Mouse (Mus musculus): ENCODE measurements around the gene BC052040.

Gene BC052040

GRCm38 (mm10) chr2:115581241-115581988 is at the start of gene BC052040:
Gene BC052040 (plus strand): TSS chr2:115581716.
- DNase-seq (ENCODE audit: low spot score), result peak; percentile 87

GRCm38 (mm10) chr2:115538009-115538690 is 43.4 kb upstream of the BC052040 start:
- DNase-seq (ENCODE audit: low spot score), result no peak

DNA sequence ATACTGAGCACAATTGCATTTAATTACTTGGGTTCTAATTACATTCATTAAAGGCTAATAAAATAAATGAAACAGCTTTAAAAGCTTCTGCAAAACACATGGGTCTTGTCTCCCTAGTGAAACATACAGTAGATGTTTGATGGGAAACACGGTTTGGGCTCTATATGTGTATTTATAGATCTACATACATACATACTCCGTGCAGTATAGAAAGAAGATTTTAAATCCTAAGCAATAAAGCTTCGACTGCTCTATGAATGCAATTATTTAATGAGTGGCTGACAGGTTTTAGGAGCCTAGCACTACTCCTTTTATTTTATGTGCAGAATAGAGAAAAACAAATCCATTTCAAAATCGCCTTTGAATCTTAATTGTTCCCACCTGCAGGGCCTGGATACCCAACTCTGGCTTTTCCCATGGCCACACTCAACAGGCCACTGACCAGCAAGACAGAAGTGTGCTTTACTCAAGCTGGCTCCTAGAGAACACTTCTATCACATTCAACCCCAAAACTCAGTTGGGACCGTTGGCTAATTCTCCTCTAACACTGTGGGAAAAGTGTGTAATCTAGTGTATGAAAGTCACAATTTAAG is 42.7 kb upstream of the BC052040 start:
- no peak for DNase-seq (ENCODE audit: low spot score)

GRCm38 (mm10) chr2:115539731-115540130 is 41.8 kb upstream of the BC052040 start:
- no peak for DNase-seq (ENCODE audit: low spot score)

DNA sequence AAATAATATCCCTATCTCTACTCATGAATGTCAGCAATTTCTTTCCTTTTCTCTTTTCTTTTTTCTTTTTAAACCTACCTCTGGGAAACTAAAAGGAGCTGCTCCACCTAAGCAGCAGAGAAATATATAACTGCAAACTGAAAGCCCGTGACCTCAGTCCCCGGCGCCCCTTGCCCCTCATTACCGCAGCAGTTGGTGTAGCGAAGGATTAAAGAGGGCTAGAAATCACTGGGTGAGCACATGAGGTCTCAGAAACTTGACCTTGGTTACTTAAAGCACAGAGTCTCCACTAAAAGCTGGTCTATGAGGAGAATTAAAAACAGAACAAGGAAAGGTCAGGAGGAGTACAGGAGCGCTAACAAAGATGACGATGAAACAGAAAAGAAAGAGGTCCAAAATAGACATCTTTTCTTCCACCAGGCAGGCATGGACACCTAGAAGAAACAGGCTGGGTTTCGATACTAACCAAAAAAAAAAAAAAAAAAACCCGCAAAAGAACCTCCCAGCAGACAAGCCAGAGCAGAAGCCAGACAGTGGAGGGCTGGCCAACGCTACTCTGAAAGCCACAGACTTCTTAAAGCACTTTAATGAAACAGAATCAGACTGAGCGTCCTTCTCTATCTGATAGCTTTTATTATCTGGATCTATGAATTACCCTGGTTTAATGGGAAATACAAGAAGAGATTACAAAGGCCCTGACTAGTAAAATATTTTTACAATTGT is 39.0 kb upstream of the BC052040 start:
- no peak for DNase-seq (ENCODE audit: low spot score)

DNA sequence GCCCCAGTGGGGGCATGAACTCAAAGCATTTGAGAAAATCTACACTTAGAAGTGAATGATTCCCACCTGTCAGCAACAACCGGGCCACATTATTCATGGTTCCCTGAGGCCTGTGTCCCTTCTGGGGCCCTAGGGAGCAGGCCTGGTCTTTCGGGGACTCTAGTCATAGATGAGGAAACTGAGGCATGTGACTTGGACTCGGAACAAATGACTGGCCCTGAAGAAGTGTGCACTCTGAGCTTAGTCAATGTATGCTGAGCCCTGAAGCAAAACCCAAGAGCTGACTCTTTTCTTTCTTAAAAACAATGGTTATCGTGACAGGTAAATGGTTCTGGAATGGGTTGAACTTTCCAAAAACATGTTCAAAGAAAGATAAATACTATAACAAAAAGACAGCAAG is 38.3 kb upstream of the BC052040 start:
- no peak for DNase-seq (ENCODE audit: low spot score)

GRCm38 (mm10) chr2:115551901-115552300 is 29.6 kb upstream of the BC052040 start:
- DNase-seq (ENCODE audit: low spot score), result no peak

GRCm38 (mm10) chr2:115562155-115562827 is 19.2 kb upstream of the BC052040 start:
- no peak for DNase-seq (ENCODE audit: low spot score)

- DNase-seq (ENCODE audit: low spot score), result no peak
Measured at GRCm38 (mm10) chr2:115563436-115564093, 18.0 kb upstream of the BC052040 start.

DNA sequence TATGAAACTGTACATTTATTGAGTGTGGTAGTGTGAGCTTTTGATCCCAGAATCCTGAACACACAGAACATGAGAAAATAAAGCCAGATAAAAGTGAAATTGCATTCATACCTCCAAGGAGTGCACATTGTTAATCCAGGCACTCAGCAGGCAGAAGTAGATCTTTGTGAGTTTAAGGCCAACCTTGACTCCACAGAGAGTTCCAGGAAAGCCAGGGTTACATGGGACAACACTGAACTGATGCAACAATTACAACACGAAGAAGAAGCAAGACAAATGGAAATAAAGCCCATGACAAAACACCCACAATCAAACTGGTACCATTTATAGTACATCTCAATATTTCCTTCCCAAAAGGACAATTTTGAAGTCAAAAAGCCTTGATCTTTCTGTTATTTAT is 9.5 kb upstream of the BC052040 start:
- DNase-seq (ENCODE audit: low spot score), result no peak

GRCm38 (mm10) chr2:115574802-115575201 is 6.7 kb upstream of the BC052040 start:
- no peak for DNase-seq (ENCODE audit: low spot score)

GRCm38 (mm10) chr2:115579171-115579900 is 2.2 kb upstream of the BC052040 start:
- DNase-seq (ENCODE audit: low spot score), result no peak

DNA sequence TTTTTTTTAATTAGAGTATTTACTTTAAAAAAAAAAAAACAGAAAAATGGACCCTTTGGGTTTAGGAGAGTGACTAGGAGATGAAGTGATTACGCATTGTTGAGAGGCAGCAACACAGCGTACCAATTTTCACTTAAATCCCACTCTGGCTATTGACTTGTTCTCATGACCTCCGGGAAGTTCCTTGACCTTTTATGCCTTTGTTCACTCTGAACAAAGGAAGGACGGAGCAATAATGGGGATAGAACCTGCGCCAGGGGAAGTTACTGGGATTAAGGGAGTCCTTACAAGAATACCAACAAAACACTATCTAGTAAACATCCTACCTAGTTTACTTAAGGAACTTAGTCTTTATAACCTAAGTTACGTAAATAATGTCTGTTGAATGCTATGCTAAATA is 1.5 kb upstream of the BC052040 start:
- DNase-seq (ENCODE audit: low spot score), result no peak

GRCm38 (mm10) chr2:115581989-115582608 is 583 bp downstream of the BC052040 start:
- DNase-seq (ENCODE audit: low spot score), result no peak

DNA sequence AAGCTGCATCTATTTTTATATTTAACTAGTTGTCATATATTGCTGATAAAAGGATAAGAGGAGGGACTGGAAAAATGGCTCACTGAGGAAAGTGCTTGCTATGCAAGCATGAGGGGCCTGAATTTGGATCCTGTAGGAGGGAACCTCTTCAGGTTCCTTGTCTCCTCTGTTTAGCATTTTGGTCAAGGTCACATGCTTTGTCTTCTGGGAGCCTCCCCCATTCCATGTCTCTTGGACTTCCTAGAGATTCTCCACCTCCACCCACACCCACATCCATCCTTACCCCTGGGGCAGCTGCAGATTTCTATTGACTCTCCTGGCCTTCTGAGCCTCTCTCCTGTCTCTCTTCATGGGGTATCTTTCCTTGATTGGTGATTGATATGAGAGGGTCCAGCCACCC is 2.3 kb downstream of the BC052040 start:
- DNase-seq (ENCODE audit: low spot score), result no peak

DNA sequence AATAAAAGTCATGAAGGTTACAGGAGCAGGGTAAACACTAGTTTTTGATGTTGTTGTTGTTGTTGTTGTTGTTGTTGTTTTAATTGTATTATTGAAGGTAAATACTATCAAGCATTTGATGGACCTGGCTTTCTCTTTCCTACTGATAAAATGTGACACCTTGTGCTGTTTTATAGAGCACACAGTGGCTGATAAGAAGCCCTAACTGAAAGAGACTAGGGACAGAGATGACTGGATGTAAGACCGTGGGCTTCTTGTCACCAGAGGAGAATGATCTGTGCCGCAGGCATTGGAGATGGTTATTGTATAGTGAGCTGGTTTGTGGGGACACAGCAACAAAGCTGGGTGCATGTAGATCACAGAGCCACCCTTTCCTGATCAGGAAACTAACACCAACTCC is 9.1 kb downstream of the BC052040 start:
- no peak for DNase-seq (ENCODE audit: low spot score)

DNA sequence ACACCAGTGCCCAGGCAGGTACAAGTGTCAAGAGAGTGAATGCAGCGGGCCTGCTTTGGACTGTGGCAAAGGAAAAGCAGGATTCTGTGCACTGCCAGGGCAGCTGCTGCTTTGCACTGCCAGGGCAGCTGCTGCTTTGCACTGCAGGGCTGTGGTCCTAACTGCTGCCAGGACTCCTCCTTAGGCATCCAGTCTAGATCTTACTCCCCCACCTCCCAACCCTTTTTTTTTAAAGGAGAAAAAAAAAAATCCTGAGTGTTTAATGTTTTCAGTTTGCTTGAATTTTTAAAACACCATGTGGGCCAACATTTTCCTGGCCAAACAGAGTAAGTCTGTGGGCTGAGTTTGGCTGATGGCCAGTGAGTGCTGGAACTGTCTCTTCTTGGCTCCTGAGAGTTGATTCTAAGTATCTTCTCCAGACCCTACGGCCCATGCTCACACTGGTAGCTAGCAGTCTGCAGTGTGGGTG is 11.2 kb downstream of the BC052040 start:
- DNase-seq (ENCODE audit: low spot score), result no peak

DNA sequence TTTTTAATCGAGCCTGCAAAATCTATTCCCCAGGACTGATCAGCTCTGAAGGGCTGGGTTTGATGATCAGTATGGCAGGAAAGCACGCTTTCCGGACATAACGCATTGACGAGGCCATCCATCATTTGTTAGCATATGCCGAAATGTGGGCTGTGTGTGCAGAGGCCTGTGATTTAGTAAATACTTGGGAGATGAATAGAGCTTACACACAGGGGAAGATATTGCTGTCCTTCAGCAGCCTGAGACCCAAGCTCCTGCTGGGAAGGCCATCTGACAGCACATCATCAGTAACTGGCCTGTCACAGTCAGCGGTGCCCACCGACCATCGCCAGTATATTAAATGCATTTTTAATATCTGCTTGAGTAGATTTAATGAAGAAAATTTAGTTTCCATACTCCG is 15.5 kb downstream of the BC052040 start:
- no peak for DNase-seq (ENCODE audit: low spot score)

- no peak for DNase-seq (ENCODE audit: low spot score)
Measured at GRCm38 (mm10) chr2:115598266-115598665, 16.8 kb downstream of the BC052040 start.

- DNase-seq (ENCODE audit: low spot score), result no peak
Measured at GRCm38 (mm10) chr2:115600724-115601123, 19.2 kb downstream of the BC052040 start.

All from spleen, adult 12 weeks (tissue).